Mouse (Mus musculus) left cerebral cortex, postnatal 36 days (tissue): ENCODE measurements around the gene Arhgap31. TPM values are rescaled to one million over a fixed set of nuclear protein-coding genes. Genes with fewer than 3 reads are reported as not detected.

Experiments used
- DNase-seq, 2 experiments: peaks; one replicate each; pipeline ENCODE4 v3.0.0; 2021 to 2022; ENCODE audit warnings: low spot score in 2 of 2, mixed read lengths in 1 of 2
- intact Hi-C: fragments of 180-260 bp; cut with DNase I; formaldehyde crosslinking; loops from one replicate; pipeline ENCODE4 v1.15.1; 2025
- total RNA-seq, 2 experiments: library from RNA; stranded (reverse); gene quantifications; 2 replicates each; pipeline ENCODE4 v1.2.3; 2021

Arhgap31 gene
- total RNA-seq, 2 experiments from 2014 or later = 15.9 to 21.5 TPM

DNA sequence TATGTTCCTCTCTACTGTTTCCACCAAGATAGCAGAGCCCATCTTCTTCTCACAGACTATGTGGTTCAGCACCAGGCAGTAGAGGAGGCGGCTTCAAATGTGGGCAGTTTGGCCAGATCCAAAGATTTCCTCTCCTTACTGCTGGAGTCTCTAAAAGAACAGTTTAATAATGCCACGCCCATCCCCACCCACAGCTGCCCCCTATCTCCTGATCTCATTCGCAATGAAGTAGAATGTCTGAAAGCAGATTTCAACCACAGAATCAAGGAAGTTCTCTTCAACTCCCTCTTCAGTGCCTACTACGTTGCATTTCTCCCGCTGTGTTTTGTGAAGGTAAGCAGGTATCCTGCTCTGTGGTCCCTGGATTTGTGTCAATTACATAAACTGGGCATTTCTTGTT, 127.9 kb downstream of the Arhgap31 start:
- intact Hi-C loops = no loop called here
- DNase-seq = no peak

DNA sequence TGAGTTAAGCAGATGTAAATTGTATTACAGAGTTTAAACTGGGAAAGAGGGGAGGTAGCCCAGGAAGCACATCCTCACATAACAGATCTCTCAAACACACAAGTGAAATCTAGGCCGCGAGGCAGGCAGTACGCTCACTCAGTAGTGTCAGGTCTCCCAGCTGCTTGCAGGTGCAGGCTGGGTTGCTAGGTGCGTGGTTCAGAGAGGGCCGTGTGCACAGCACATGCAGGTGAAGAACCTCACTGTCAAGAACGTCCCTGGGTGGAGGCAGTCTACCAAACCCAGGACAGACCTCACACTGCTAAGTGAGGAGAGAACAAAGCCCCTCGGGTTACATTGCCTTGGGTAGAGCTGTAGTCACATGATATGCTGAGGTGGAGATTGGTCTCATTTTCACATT, 128.3 kb downstream of the Arhgap31 start:
- no peak for DNase-seq
- intact Hi-C loops = no loop called here

DNA sequence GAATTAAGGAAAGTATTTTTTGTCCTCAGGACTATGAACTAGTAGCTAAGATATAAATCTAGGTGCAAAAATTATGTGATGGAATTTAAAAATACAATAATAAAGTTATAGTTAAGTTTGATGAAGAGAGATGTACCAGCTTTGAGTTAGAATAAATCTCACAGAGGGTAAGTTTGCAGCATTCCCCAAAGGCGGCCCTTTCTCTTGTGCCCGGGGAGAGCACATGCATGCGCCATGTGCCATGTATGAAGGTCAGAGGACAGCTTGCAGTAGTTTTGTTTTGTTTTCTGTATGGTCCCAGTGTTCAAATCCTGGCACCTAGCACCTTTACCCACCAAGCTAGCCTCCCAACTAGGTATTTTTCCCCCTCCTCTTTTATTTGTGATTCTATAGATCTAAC, 141.6 kb downstream of the Arhgap31 start:
- DNase-seq = no peak
- intact Hi-C loops = no loop called here

DNA sequence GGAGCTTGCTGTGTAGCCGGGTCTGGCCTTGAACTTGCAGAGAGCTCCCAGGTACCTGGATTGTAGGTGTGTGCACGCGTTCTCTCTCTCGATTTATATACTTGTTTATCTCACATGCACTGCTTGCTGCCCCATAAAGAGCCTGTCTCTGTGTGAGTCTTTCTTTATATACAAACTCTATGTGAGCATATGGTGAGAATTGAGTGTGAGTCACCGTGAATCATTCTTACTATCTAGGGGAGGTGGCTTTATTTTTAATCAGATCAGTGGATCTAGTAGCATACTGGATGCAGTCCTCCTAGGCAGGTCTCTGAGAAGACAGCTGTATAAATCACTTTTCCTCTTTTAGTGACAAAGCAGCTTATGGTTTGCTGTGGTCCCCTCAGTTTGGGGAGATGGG, 144.9 kb downstream of the Arhgap31 start:
- intact Hi-C loops = no loop called here
- DNase-seq = no peak

DNA sequence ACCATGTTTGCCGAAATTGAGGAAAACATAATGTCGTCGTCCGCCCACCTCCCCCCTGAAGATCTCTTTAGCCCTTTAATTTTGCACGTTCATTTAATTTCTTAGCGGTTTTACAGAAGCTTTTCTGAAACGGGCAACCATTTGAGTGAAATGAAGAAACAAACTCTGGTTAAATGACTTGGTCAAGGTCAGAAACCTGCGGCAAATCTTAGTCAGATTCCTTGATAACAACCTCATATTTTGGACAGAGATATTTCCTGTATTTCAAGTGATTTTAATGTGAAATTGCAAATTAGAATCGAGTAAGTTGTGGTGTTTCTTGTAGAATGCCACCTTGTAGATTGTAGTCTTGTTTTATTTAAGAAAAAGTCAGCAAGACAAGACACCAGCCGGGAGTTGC, 149.6 kb downstream of the Arhgap31 start:
- no peak for DNase-seq
- intact Hi-C loops = no loop called here

DNA sequence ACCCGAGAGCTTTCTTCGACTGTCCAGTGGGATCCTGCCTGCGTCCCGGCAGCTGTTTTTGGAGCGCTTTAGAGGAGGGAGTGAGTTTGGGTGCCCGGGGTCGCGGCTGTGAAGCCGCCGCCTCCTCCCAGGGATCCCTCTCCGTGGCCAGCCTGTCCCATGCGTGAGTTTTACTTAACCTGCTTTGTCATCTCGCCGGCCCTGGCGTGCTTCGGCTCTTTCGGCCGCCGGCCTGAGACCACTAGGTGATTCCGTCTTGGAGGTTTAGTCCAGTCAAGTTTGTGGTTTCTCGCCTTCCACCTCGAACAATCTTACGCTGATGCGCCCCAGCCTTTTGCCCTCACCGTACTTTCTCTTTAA, 150.1 kb downstream of the Arhgap31 start:
- intact Hi-C loops = no loop called here
- no peak for DNase-seq

DNA sequence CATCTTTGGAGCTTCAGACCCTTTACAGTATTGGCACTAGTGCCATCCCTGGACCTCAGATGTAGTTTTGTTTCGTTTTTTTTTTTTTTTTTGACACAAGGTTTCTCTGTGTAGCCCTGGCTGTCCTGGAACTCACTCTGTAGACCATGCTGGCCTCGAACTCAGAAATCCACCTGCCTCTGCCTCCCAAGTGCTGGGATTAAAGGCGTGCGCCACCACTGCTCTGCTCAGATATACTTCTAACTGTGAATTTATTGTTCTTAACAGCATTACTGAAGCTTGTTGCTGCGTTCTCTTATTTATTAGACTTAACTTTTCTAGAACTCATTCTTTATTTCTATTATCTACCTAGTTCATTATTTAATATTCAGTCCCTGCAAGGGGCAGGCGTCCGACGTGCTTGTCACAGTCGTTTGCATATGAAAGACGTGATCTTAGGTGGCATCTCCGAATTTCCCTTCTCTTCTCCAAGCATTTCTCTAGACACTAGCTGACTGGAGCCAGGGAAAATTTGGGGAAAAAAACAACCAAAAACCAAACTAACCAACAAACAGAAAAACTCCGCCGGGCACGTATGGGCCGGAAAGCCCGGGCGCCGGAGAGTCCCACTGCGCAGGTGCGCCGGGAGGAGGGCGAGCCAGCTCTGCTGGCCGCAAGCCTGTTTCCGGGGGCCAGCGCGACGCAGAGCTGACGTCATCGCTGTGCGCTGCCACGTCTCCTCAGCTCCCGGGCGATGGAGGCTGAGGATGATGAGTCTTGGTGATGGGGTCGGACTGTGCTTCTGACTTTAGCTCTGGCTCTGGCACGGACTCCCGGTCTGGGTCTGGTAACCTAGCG, 150.7 kb downstream of the Arhgap31 start:
- peak; percentile 96 to 98 for DNase-seq
- intact Hi-C loops = no loop called here

DNA sequence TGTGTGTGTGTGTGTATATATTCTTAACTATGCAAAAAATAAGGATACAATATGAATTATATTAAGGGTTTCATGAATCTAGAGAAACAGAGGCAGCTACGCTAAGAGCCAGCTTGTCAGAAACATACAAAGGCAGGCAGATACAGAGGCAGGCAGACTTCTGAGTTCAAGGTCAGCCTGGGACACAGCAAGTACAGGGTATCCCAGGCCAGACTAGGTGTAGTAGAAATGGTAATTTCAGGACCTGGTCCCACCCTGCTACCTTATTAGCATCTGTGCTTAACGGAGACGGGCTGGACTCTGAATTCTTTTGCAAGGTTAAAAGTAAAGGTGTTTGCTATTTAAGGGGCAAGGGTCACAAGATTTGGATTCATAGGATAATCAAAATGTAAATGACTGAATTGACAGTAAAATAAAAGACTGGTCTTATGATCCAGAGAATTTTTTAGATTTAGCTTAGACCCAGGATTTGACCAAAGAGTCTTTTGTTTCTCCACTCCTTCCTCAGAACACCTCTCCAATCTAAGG, 154.8 kb downstream of the Arhgap31 start, which contains the start of gene Tmem39a:
Gene Tmem39a, plus strand, starts transcription at position 478 of the 528 bp plus-strand sequence.
- intact Hi-C loops = no loop called here
- DNase-seq = no peak

DNA sequence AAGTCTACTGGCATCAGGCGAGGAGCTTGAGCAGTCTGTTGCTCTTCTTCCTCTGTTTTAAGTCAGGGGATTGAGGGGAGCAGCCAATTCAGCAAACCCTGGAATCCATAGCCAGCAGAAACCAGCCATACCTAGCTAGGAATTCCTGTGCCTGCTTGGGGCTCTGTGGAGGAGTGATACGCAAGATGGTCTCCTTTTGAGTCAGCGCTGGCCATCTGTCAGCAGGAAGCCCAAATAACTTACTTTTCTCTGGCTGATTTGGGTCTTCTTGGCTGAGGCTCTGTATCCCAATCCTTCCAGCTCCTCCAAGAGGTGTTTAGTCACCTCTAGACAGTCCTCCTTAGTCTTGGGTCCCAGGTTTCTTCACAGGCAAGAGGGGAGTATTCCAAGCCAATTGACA, 157.1 kb downstream of the Arhgap31 start:
- intact Hi-C loops = no loop called here
- DNase-seq = no peak

DNA sequence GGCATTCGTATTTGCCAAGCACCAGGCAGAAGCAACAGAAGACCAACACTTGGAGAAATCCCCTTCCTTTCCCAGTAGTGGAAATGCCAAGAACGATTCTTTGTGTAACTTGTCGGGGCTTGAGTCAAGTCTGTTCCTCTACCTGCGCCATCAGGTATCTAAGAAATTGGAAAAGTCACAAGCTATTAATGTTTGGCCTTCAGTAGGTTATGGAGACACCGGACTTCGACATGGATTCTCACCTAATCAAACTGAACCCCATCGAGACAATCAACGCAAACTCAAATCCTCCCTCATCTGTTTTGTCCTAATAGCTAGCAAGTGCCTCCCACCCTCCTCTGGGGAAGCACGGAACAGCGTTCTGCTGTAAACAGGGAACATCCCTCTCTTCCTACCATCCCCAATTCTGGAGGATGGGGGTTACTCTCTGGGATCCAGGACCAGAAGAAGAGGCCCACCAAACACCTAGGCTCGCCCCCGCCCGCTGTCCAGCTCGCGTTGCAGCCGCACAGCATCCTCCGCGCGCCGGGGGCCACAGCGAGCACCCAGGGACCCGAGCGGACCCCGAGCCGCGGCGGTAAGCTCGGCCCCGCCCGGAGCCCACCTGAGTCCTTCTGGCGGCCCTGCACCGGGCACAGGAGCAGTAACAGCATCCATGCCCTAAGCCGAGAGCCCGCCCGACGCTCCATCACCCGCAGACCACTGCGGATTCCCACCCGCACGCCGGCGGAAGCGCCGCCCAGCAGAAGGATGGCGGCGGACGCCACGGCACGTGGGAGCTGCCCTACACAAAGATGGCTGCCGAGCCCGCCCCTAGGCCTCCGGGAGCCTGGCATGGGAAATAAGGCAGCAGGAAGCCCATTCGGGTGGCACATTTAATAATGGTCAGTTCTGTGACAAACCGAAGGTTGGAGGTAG, 163.3 kb downstream of the Arhgap31 start, which contains the start of gene Poglut1:
Gene Poglut1, minus strand, starts transcription at position 780 of the 918 bp plus-strand sequence.
- DNase-seq = peak; percentile 84 to 86
- intact Hi-C loops = no loop called here

Other genes with a start within 250 kb of the Arhgap31 start
- 10 to 100 TPM; 33.8 to 34.9 TPM for gene Timmdc1, start 190.6 kb downstream of the Arhgap31 start, total RNA-seq
- gene Poglut1, start 163.0 kb downstream of the Arhgap31 start, total RNA-seq = 10 to 100 TPM; 39.6 to 45.3 TPM
- 10 to 100 TPM; 16.2 to 22.4 TPM for gene Tmem39a, start 154.6 kb downstream of the Arhgap31 start, total RNA-seq
- gene B4galt4, start 29.0 kb upstream of the Arhgap31 start, total RNA-seq = 10 to 100 TPM; 19.9 to 22.9 TPM
- 1 to 10 TPM in 1 of 2 experiments, under 1 TPM in 1; 0.86 to 1.7 TPM for gene Upk1b, start 87.1 kb upstream of the Arhgap31 start, total RNA-seq
- gene 4930435E12Rik, start 115.5 kb upstream of the Arhgap31 start, total RNA-seq = not detected
- 10 to 100 TPM; 35.6 to 52.0 TPM for gene Igsf11, start 179.4 kb upstream of the Arhgap31 start, total RNA-seq